Mouse (Mus musculus): Measurements from ENCODE around the gene Cacna1b. TPM values are rescaled to one million over a fixed set of nuclear protein-coding genes. Genes with fewer than 3 reads are reported as not detected.
A peak's percentile ranks its signal among the peaks of the same experiment; 100 is the strongest.

Gene Cacna1b
- polyA plus RNA-seq (2012; ENCODE audit: insufficient read depth, insufficient read length, missing spikeins) = not detected in 2 replicates

DNA sequence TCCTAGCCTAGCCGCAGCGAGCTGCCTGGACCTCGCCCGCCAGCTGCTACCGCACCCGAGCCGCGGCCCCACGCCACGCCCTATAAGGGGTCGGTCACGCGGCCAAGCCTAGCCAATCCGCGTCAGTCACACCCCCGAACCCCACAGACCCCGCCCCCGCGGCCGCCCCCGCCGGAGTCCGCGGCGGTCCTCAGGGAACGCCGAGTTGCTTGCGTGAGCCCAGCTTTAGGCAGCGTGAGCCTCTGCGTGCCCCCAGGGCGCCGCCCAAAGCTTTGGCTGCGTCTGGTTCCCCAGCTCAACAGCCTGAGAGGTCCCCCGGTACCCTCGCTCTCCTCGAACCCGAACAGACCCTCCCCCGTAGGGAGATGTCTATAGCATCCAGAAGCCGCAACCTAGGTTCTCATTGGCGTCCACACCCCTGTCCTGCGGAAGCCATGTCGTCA lies at the start of gene Cacna1b:
TSS of gene Cacna1b (minus strand) at position 38 of the 443 bp plus-strand sequence.
- Histone ChIP-seq H3K4me3 (ENCODE audit: insufficient read depth, low read depth, low read length) (peak within 1 kb of the TSS; percentile 51), H3K27ac (replicated peaks; ENCODE audit: low read depth, low read length) (no peak within 1 kb of the TSS), H3K4me1 (ENCODE audit: control insufficient read depth, insufficient read depth, insufficient read length, low read length) (peaks cover 5% of the 10 kb centered on the region)

DNA sequence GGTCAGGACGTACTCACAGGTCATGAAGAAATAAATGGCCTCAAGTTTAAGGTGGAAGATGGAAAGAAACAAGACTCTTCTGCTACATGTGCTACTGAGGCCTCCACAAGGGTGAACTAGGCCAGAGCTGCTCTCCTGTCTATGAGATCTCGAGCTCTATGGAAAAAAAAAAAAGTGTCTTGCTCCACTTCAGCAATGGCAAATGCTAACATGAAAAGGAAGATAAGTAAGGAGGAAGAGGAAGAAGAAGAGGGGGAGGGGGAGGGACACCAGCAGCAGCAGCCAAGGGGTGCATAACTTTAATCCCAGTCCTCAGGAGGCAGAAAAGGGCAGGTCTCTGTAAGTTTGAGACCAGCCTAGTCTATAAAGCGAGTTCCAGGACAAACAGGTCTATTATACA lies 46.8 kb upstream of the Cacna1b start:
- no peak overlapping the region for H3K4me3 ChIP-seq (ENCODE audit: insufficient read depth, low read depth, low read length)

DNA sequence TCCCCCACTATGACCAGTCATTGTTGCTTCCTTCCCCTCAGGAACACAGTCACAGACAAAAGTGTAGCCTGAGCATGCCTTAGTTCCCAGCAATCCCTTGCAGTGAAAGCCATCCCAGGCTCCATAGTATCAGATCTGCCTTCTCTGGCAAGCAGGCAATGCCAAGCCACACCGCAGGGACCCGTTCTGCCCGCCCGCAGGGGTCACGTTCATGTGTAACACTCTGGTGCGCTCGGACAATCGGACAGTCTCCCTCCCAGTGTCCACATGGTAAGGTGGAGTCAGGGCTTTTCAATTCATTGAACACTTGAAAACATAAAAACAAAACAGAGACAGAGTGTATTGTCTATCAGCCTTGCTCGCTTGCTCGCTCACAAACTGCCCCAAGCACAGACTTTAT lies 44.7 kb upstream of the Cacna1b start:
- H3K4me3 ChIP-seq (ENCODE audit: insufficient read depth, low read depth, low read length) = no peak overlapping the region
- H3K4me1 ChIP-seq (ENCODE audit: control insufficient read depth, insufficient read depth, insufficient read length, low read length) = no peaks in the 10 kb centered on the region
- H3K27ac ChIP-seq (replicated peaks; ENCODE audit: low read depth, low read length) = no peak overlapping the region

More for the DNA sequence above, 46.8 kb upstream of the Cacna1b start:
- Histone ChIP-seq H3K27ac (replicated peaks; ENCODE audit: low read depth, low read length) (no peak overlapping the region), H3K4me1 (ENCODE audit: control insufficient read depth, insufficient read depth, insufficient read length, low read length) (no peaks in the 10 kb centered on the region)

DNA sequence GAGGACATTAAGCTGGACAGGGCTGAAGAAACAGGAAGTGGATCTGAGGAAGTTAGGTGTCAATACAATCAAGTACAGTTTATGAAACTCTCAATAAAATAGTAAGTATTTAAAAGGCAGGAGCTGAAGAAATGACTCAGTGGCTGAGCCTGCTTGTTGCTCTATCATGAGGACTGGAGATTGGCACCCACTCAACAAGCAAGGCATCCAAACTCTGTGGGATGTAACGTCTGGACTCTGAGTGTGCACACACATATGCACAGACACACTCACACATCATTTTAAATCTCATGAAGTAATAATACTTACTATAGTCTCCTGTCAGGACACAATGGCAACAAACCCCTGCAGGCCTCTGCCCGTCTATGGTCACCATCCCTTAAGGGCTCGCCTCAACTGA lies 44.1 kb upstream of the Cacna1b start:
- H3K27ac ChIP-seq (replicated peaks; ENCODE audit: low read depth, low read length) = no peak overlapping the region
- H3K4me3 ChIP-seq (ENCODE audit: insufficient read depth, low read depth, low read length) = no peak overlapping the region
- no peaks in the 10 kb centered on the region for H3K4me1 ChIP-seq (ENCODE audit: control insufficient read depth, insufficient read depth, insufficient read length, low read length)

DNA sequence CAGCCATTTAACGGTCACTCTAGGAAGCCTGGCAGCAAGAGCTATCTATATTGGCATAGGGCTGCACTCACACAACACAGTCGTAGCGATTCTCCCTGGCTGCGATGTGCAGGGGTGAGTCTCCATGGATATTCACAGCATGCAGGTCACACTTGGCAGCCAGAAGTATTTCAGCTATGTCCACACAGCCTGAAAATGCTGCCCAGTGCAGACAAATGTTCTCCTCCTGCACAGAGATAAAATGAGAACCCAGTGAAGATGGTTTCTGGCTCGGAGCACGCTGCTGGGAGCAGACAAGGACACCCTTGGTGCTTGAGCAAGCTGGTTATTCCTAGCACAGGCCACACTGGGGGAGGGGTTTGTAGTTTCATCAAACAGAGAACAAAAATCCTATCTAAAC lies 43.2 kb upstream of the Cacna1b start:
- Histone ChIP-seq H3K4me3 (ENCODE audit: insufficient read depth, low read depth, low read length) (no peak overlapping the region), H3K4me1 (ENCODE audit: control insufficient read depth, insufficient read depth, insufficient read length, low read length) (no peaks in the 10 kb centered on the region), H3K27ac (replicated peaks; ENCODE audit: low read depth, low read length) (no peak overlapping the region)

DNA sequence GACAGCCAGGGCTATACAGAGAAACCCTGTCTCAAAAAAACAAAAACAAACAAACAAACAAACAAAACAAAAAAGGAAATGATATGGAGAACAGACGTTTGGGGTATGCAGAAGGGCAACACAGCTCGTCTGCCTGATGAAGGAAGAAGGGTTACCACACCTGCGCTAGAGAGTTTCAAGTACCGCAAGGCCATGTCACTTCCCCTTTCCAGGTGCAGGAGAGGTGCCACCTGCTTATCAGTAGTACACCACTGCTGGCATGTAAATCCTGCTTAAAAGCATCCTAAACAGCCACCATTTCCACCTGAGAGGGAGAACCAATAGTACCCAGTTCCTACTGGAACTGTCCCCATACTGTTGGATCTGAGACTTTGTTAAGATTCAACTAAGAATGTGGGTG lies 42.7 kb upstream of the Cacna1b start:
- Histone ChIP-seq H3K27ac (replicated peaks; ENCODE audit: low read depth, low read length) (no peak overlapping the region), H3K4me1 (ENCODE audit: control insufficient read depth, insufficient read depth, insufficient read length, low read length) (no peaks in the 10 kb centered on the region), H3K4me3 (ENCODE audit: insufficient read depth, low read depth, low read length) (no peak overlapping the region)

DNA sequence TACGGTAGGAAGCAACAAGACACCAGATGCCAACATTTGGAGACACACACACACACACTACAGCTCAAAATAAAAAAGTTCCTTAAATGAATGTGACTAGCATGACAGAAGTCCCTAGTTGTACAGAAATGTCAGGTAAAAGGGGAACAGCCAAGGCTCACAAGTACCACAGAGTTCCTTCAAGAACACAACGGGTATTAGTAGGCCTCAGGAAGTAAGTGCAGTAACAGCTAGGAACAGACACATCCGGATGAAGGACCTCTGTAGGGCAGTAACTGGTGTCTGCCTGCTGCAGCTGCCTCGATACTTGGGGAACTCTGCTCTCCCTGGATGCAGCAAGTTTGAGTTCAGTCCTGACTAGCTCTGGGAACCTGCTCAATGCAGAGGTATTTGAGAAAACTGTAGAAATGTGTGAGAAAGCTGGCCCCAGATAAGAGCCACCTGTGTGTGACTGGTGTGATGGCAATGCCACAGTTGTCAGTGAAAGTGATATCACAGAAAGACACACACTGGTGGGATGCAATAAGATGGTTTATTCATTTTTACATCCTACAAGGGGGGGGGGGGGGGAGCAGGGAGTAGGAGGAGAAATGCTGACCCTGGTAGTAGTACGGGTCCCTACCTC lies 34.0 kb upstream of the Cacna1b start:
- Histone ChIP-seq H3K4me1 (ENCODE audit: control insufficient read depth, insufficient read depth, insufficient read length, low read length) (no peaks in the 10 kb centered on the region), H3K4me3 (ENCODE audit: insufficient read depth, low read depth, low read length) (no peak overlapping the region), H3K27ac (replicated peaks; ENCODE audit: low read depth, low read length) (no peak overlapping the region)

DNA sequence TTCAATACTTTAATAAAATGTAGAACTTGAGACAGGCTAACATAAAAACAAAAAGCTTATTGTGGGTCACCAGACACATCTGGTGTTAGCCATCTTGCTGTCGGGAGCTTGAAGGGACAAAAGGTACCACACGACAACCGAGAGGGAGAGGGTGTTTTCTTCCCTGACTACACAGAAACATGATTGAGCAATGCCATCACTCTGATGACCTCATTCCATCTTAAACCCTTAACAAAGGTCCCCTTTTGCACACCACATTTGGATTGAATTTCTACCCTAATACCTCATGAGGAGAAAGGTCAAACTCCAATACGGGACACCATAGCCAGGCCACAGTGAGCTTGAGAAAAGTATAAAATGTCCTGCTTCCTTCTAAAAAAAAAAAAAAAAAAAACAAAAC lies 24.3 kb upstream of the Cacna1b start:
- H3K4me3 ChIP-seq (ENCODE audit: insufficient read depth, low read depth, low read length) = no peak overlapping the region
- no peaks in the 10 kb centered on the region; the same call in 1 of the 2 replicates for H3K4me1 ChIP-seq (ENCODE audit: control insufficient read depth, insufficient read depth, insufficient read length, low read length)
- H3K27ac ChIP-seq (replicated peaks; ENCODE audit: low read depth, low read length) = no peak overlapping the region

DNA sequence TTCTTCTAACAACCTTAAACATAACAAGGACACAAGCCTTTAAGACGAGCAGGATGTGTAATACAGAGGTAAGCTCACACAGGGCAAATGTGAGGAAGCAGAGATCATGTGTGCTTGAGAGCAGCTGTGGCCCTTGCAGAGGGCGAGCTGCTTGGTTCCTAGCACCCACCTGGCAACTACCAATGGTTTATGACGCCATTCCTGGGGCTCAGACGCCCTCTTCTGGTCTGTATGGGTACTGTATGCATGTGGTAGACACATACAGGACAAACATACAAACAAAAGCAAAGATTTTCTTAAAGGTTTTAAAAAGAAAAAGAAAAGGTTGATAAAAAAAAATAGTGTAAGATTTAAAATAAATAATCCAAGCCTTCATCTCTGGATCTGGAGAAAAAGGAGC lies 18.3 kb upstream of the Cacna1b start:
- Histone ChIP-seq H3K27ac (replicated peaks; ENCODE audit: low read depth, low read length) (no peak overlapping the region), H3K4me3 (ENCODE audit: insufficient read depth, low read depth, low read length) (no peak overlapping the region), H3K4me1 (ENCODE audit: control insufficient read depth, insufficient read depth, insufficient read length, low read length) (no peaks in the 10 kb centered on the region)

DNA sequence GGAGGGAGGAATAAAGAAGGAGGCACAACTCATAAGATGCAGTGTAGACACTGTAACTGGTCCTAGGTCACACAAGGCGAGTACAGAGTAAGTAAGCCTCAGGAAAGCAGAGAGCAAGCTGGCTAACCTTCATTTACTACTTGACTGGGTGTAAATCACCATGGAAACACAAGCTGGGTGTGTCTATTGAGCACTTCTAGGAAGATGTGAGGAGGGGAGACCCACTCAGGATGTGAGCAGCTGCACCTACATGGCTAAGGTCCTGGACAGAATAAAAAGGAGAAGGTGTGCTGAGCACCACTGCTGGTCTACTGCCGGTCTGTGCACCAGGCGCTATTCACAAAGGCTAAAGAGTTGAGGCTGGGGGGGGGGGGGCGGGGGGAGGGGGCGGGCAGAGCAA lies 13.9 kb upstream of the Cacna1b start:
- no peaks in the 10 kb centered on the region; the same call in 1 of the 2 replicates for H3K4me1 ChIP-seq (ENCODE audit: control insufficient read depth, insufficient read depth, insufficient read length, low read length)
- no peak overlapping the region for H3K4me3 ChIP-seq (ENCODE audit: insufficient read depth, low read depth, low read length)

DNA sequence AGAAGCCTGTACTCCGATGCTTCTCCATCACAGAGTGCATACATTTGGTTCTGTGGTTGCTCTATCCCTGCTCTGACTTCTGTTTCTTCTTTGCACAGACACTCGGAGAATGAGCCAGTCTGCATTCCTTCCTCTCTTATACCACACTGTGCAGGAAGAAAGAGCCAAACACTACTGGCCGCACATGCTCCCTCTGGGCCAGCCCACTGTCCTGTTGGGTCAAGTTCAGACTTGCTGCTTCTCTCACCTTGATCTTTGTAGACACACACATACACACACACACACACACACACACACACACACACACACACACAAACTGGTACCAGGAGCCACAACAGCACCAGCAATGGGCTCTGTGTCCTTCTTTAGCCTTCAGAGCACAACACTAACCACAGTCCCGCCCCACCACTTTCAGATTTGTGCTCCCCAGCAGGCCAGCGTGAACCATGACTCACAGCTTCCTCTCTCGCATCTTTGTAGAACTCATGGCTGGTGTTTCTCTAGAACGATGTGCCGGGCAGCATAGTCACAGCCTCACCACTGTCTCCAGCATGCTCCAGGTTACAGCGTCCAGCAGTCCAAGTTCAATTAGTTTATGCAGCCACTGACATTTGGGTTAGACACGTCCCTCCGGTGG lies 13.1 kb upstream of the Cacna1b start:
- Histone ChIP-seq H3K27ac (replicated peaks; ENCODE audit: low read depth, low read length) (no peak overlapping the region), H3K4me1 (ENCODE audit: control insufficient read depth, insufficient read depth, insufficient read length, low read length) (no peaks in the 10 kb centered on the region; the same call in 1 of the 2 replicates), H3K4me3 (ENCODE audit: insufficient read depth, low read depth, low read length) (no peak overlapping the region)

More for the DNA sequence above, 13.9 kb upstream of the Cacna1b start:
- H3K27ac ChIP-seq (replicated peaks; ENCODE audit: low read depth, low read length) = no peak overlapping the region

DNA sequence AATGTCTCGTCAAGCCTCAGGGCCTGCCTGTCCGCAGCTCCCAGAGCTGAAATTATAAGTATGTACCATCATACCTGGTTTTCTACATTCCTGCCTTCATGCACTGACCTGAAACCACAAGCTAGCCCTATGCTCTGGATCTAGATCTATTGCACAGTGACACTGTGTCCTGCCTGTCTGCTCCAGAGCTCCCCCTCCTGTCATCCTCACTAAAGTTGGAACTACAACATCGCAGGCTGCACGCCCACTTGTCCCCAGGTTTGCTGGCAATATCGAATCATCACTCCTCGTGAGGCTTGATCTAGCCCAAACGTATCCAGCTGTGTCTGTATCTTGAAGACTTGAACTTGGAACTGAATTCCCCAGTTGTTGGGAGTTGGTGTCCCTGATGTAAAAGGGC lies 11.9 kb upstream of the Cacna1b start:
- Histone ChIP-seq H3K4me3 (ENCODE audit: insufficient read depth, low read depth, low read length) (no peak overlapping the region), H3K27ac (replicated peaks; ENCODE audit: low read depth, low read length) (no peak overlapping the region), H3K4me1 (ENCODE audit: control insufficient read depth, insufficient read depth, insufficient read length, low read length) (no peaks in the 10 kb centered on the region; the same call in 1 of the 2 replicates)

DNA sequence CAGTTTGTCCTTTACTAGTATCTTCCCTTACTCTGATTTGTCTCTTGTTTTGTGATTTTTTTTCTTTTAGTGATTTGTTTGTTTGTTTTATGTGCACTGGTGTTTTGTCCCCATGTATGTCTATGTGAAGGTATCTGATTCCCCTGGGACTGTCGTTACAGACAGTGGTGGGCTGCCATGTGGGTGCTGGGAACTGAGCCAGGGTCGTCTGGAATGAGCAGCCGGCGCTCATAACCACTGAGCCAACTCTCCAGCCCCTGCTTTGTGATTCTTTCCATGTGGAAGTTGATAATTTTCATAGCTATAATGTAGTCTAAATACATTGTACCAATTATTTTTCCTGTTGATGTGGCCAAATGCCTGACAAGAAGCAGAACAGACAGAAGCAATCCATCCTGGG lies 7.9 kb upstream of the Cacna1b start:
- no peak overlapping the region for H3K27ac ChIP-seq (replicated peaks; ENCODE audit: low read depth, low read length)
- H3K4me1 ChIP-seq (ENCODE audit: control insufficient read depth, insufficient read depth, insufficient read length, low read length) = no peaks in the 10 kb centered on the region; the same call in 1 of the 2 replicates
- H3K4me3 ChIP-seq (ENCODE audit: insufficient read depth, low read depth, low read length) = no peak overlapping the region

DNA sequence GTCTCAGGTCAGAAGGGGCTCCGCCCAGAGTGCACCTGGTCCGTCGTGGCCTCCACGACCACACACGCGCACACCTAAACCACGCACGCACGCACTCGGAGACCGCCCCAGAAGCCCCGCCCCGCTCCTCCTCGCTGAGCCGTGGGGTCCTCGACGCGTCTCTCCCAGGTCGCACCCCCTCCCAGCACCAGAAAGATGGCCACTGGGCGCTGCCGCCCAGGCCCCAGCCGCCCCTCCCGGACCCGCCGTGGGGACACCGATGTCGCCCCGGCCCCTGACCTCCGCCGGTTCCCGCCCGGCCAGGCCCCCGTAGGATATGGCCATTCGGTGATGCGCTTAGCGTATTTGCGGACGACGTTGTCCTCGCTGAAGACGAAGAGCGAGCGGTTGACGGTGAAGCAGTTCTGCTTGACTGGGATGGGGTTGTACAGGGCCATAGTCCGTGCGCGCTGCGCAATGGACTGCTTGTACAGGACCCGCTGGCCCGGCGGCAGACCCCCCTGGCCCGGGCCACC lies 449 bp downstream of the Cacna1b start:
- Histone ChIP-seq H3K27ac (replicated peaks; ENCODE audit: low read depth, low read length) (no peak overlapping the region), H3K4me1 (ENCODE audit: control insufficient read depth, insufficient read depth, insufficient read length, low read length) (peaks cover 5% of the 10 kb centered on the region), H3K4me3 (ENCODE audit: insufficient read depth, low read depth, low read length) (peak overlapping the region; percentile 45)

DNA sequence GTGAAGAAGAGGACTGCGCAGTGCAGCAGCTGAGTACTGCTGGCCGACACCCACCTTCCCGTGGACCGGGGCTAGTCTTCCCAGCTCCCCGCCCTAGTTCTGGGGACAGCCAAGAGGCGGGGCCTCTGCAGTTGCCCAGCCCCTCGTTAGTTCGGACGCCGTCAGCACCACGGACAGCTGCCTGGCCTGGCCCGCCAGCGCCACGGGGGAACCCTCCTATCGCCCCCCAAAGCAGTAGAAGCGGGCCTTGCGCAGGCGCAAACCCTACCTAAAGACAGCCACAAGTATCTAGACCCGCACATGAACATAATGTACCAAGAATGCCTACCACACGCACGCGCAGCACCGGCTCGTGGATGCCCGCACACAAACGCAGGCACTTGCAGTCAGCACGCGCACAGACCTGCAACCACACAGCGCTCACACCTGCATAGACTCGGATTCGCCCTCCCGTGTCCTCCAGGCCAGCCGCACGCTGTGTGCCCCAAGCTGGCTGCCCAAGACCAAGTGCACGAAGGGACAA lies 968 bp downstream of the Cacna1b start:
- H3K4me1 ChIP-seq (ENCODE audit: control insufficient read depth, insufficient read depth, insufficient read length, low read length) = peaks cover 5% of the 10 kb centered on the region
- peak overlapping the region; percentile 45 for H3K4me3 ChIP-seq (ENCODE audit: insufficient read depth, low read depth, low read length)
- no peak overlapping the region for H3K27ac ChIP-seq (replicated peaks; ENCODE audit: low read depth, low read length)

DNA sequence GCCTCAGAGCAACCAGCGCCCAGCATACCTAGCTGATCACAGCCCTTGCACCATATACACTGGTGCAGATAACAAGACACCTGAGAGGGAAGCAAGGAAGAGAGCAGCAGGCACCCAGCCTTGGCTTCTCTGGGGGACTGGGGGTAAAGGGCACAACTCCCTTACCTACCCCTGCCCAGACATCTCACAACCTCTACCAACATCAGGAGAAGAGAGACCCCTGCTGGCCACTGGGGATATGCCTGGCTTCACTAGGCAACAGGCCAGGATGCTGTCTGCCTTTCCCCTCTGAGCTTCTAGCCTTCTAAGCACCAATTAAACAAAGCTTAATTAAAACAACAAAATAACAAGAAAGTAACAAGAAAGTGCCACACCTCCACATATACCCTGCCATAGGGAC lies 7.7 kb downstream of the Cacna1b start:
- no peak overlapping the region for H3K27ac ChIP-seq (replicated peaks; ENCODE audit: low read depth, low read length)
- no peaks in the 10 kb centered on the region for H3K4me1 ChIP-seq (ENCODE audit: control insufficient read depth, insufficient read depth, insufficient read length, low read length)
- no peak overlapping the region for H3K4me3 ChIP-seq (ENCODE audit: insufficient read depth, low read depth, low read length)
